Mouse (Mus musculus) embryonic fibroblast, embryonic 13.5 days (primary cell): Measurements from ENCODE around the gene Meis2.

Experiments
- CTCF ChIP-seq: IDR thresholded peaks from 2 replicates; pipeline ENCODE4 v1.5.1; 2011; ENCODE audit warnings: mild to moderate bottlenecking, control low read depth, low read length, moderate library complexity, borderline replicate concordance; ENCODE audit not compliant: insufficient read depth
- POLR2A ChIP-seq: IDR thresholded peaks from 2 replicates; pipeline ENCODE4 v1.6.1; 2011; ENCODE audit warnings: low read depth, mild to moderate bottlenecking, control low read depth, low read length, moderate library complexity

DNA sequence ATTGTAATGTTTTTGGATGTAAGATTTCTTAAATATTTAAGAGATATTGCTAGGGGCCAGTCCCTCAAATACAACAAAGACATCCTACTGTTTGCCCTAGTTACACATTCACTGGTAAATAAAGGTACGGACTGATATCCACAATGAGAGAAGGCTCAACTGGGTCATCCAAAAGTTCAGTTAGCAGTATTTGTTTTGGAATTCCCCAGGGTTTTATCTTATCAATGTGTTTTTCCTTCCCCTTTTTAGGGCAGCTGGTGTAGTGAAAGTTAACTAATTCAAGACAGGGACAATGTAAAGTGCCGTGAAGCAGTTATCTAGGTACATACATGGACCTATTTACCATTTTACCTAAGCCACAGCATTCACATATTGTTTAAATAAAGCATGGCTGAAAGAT is 132.4 kb downstream of the Meis2 start:
- TF ChIP-seq CTCF (no peak), POLR2A (no peak)
